Mouse (Mus musculus) adipocyte (in vitro differentiated cells): ENCODE measurements around the gene Agpat3.
A peak's percentile ranks its signal among the peaks of the same experiment; 100 is the strongest.

Experiments
- DNase-seq: peaks from one replicate; pipeline ENCODE4 v3.0.0-alpha.2; 2016; ENCODE audit warnings: low spot score

Gene Agpat3

GRCm38 (mm10) chr10:78258142-78258675, 94.1 kb downstream of the Agpat3 start:
- no peak for DNase-seq

- DNase-seq = peak; percentile 82
These were observed 96.6 kb downstream of the Agpat3 start for GRCm38 (mm10) chr10:78255646-78256059.

GRCm38 (mm10) chr10:78247206-78247605, 105.1 kb downstream of the Agpat3 start:
- DNase-seq = no peak

GRCm38 (mm10) chr10:78246725-78247124, 105.6 kb downstream of the Agpat3 start:
- DNase-seq = no peak

- no peak for DNase-seq
These were observed 107.1 kb downstream of the Agpat3 start for GRCm38 (mm10) chr10:78245225-78245547.

GRCm38 (mm10) chr10:78244438-78245224, 107.7 kb downstream of the Agpat3 start, which contains the start of gene Trappc10:
Trappc10 (minus strand) TSS chr10:78244641.
- peak; percentile 82 for DNase-seq

- peak; percentile 40 for DNase-seq
These were observed 108.2 kb downstream of the Agpat3 start for GRCm38 (mm10) chr10:78244058-78244437.

- DNase-seq = peak; percentile 70
These were observed 113.4 kb downstream of the Agpat3 start for GRCm38 (mm10) chr10:78238926-78239325.

- no peak for DNase-seq
These were observed 114.0 kb downstream of the Agpat3 start for GRCm38 (mm10) chr10:78238297-78238696.

- DNase-seq = no peak
These were observed 114.5 kb downstream of the Agpat3 start for GRCm38 (mm10) chr10:78237809-78238208.

GRCm38 (mm10) chr10:78236885-78237629, 115.2 kb downstream of the Agpat3 start:
- peak; percentile 23 for DNase-seq

- peak; percentile 44 for DNase-seq
These were observed 118.5 kb downstream of the Agpat3 start for GRCm38 (mm10) chr10:78233756-78234155.

- no peak for DNase-seq
These were observed 119.1 kb downstream of the Agpat3 start for GRCm38 (mm10) chr10:78233161-78233560.

- no peak for DNase-seq
These were observed 119.8 kb downstream of the Agpat3 start for GRCm38 (mm10) chr10:78232301-78232980.

- DNase-seq = no peak
These were observed 123.7 kb downstream of the Agpat3 start for GRCm38 (mm10) chr10:78228560-78228928.

GRCm38 (mm10) chr10:78227875-78228559, 124.3 kb downstream of the Agpat3 start:
- peak; percentile 13 for DNase-seq

- no peak for DNase-seq
These were observed 128.2 kb downstream of the Agpat3 start for GRCm38 (mm10) chr10:78224136-78224535.

GRCm38 (mm10) chr10:78222908-78223307, 129.4 kb downstream of the Agpat3 start:
- peak; percentile 36 for DNase-seq

- DNase-seq = no peak
These were observed 131.0 kb downstream of the Agpat3 start for GRCm38 (mm10) chr10:78221315-78221714.

- DNase-seq = no peak
These were observed 132.8 kb downstream of the Agpat3 start for GRCm38 (mm10) chr10:78219528-78219927.
